Mouse (Mus musculus): Measurements from ENCODE around the gene Lrch1. TPM values are rescaled to one million over a fixed set of nuclear protein-coding genes. Genes with fewer than 3 reads are reported as not detected.
A peak's percentile ranks its signal among the peaks of the same experiment; 100 is the strongest.

Gene Lrch1
- total RNA-seq, 2 experiments from 2014 or later, result 14.4 to 15.0 TPM

- no peak for DNase-seq (ENCODE audit: low spot score in 2 of 2)
These were observed 131.0 kb downstream of the Lrch1 start for GRCm38 (mm10) chr14:74816705-74817104.

- DNase-seq (ENCODE audit: low spot score in 2 of 2), result no peak
These were observed 132.6 kb downstream of the Lrch1 start for GRCm38 (mm10) chr14:74814848-74815789.

- no peak for DNase-seq (ENCODE audit: low spot score in 2 of 2)
These were observed 136.1 kb downstream of the Lrch1 start for GRCm38 (mm10) chr14:74811617-74812016.

- no peak for DNase-seq (ENCODE audit: low spot score in 2 of 2)
These were observed 145.7 kb downstream of the Lrch1 start for GRCm38 (mm10) chr14:74801961-74802360.

GRCm38 (mm10) chr14:74798063-74798890, 149.4 kb downstream of the Lrch1 start:
- DNase-seq (ENCODE audit: low spot score in 2 of 2), result no peak

GRCm38 (mm10) chr14:74797386-74798062, 150.2 kb downstream of the Lrch1 start:
- no peak for DNase-seq (ENCODE audit: low spot score in 2 of 2)

GRCm38 (mm10) chr14:74794931-74795330, 152.7 kb downstream of the Lrch1 start:
- DNase-seq (ENCODE audit: low spot score in 2 of 2), result no peak

- DNase-seq (ENCODE audit: low spot score in 2 of 2), result no peak
These were observed 154.9 kb downstream of the Lrch1 start for GRCm38 (mm10) chr14:74792793-74793192.

- DNase-seq (ENCODE audit: low spot score in 2 of 2), result no peak
These were observed 157.1 kb downstream of the Lrch1 start for GRCm38 (mm10) chr14:74790535-74790934.

GRCm38 (mm10) chr14:74788766-74789165, 158.9 kb downstream of the Lrch1 start:
- no peak for DNase-seq (ENCODE audit: low spot score in 2 of 2)

- DNase-seq (ENCODE audit: low spot score in 2 of 2), result no peak
These were observed 160.0 kb downstream of the Lrch1 start for GRCm38 (mm10) chr14:74787717-74788116.

GRCm38 (mm10) chr14:74784243-74784934, 163.3 kb downstream of the Lrch1 start:
- no peak for DNase-seq (ENCODE audit: low spot score in 2 of 2)

- no peak for DNase-seq (ENCODE audit: low spot score in 2 of 2)
These were observed 173.5 kb downstream of the Lrch1 start for GRCm38 (mm10) chr14:74774046-74774619.

GRCm38 (mm10) chr14:74767892-74768291, 179.8 kb downstream of the Lrch1 start:
- DNase-seq (ENCODE audit: low spot score in 2 of 2), result no peak

- peak; percentile 60 to 74 for DNase-seq (ENCODE audit: low spot score in 2 of 2)
These were observed 183.3 kb downstream of the Lrch1 start for GRCm38 (mm10) chr14:74764191-74764918.

- DNase-seq (ENCODE audit: low spot score in 2 of 2), result no peak
These were observed 210.8 kb downstream of the Lrch1 start for GRCm38 (mm10) chr14:74736850-74737249.

- no peak for DNase-seq (ENCODE audit: low spot score in 2 of 2)
These were observed 212.2 kb downstream of the Lrch1 start for GRCm38 (mm10) chr14:74735471-74735870.

GRCm38 (mm10) chr14:74733397-74733796, 214.3 kb downstream of the Lrch1 start:
- DNase-seq (ENCODE audit: low spot score in 2 of 2), result no peak

GRCm38 (mm10) chr14:74732079-74732783, 215.4 kb downstream of the Lrch1 start, which contains the start of gene Esd:
Esd (plus strand) TSS chr14:74732297.
- peak; percentile 74 to 88 for DNase-seq (ENCODE audit: low spot score in 2 of 2)

All from left cerebral cortex, adult 18-20 months (tissue).